8 mouse cellular contexts compared by ENCODE assay signal in the genomic region with DNA sequence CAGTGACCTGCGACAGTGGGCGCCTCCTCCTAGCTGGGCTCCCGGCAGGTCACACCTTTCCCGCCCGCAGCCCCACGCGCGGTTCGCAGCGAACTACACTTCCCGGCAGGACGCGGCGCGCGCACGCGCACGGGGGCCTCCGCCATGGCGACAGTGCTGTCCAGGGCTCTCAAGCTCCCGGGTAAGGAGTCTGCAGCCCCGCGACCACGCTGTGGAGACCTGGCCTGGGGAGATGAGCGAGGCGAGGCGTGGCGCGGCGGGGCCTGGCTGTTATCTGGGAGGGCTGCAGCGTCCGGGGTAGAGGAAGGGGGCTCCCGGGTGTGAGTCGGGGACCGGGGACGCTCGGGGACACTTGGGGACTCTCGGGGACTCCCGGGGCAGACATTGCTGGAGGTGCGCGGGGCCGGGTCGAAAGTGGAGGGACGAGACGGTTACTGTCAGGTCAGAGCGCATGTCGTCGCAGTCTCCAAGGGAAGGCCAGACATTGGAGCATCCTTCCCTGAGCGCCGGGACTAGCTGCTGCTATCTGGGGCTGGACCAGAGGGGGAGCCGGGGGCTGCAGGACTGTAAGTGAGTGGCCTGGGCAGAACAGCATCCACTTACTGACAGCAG. TPM values are rescaled to one million over a fixed set of nuclear protein-coding genes. Genes with fewer than 3 reads are reported as not detected.
A peak's percentile ranks its signal among the peaks of the same experiment; 100 is the strongest.
DNase-seq lines count a peak whose midpoint lies in the region; ATAC-seq lines count a peak whose summit lies in the region.

Fam234b (plus strand) TSS at position 57 of the 612 bp plus-strand sequence.
Hebp1 (minus strand) TSS at position 102 of the 612 bp plus-strand sequence.

- H3K27ac ChIP-seq in forebrain, embryonic 10.5 days, result peak within 1 kb of the TSS; percentile 93
- 0 out of 4 replicates have a peak within 1 kb of the TSS, but pooled peaks of 1 of the 2 experiments have one; percentile 29 for H3K27ac ChIP-seq in heart, embryonic 14.5 days (replicated peaks in 1 of 2; ENCODE audit: control insufficient read depth in 1 of 2, insufficient read depth in 1 of 2, low read depth in 2 of 2, low read length in 2 of 2)
- H3K27ac ChIP-seq in liver, embryonic 13.5 days, result peak within 1 kb of the TSS; percentile 100
- peak within 1 kb of the TSS; percentile 69 for H3K27ac ChIP-seq in neural tube, embryonic 11.5 days (ENCODE audit: low read depth, low read length)
- H3K27ac ChIP-seq in stomach, embryonic 16.5 days (ENCODE audit: low read length), result peak within 1 kb of the TSS; percentile 65

- no peaks in the 10 kb centered on the region for H3K36me3 ChIP-seq in forebrain, embryonic 10.5 days (replicated peaks)
- no peaks in the 10 kb centered on the region for H3K36me3 ChIP-seq in heart, embryonic 14.5 days (ENCODE audit: control insufficient read depth, insufficient read depth, low read length)
- H3K36me3 ChIP-seq in liver, embryonic 13.5 days, result peaks cover 28% of the 10 kb centered on the region
- H3K36me3 ChIP-seq in neural tube, embryonic 11.5 days (ENCODE audit: control insufficient read depth, insufficient read depth, low read length), result no peaks in the 10 kb centered on the region
- no peaks in the 10 kb centered on the region for H3K36me3 ChIP-seq in stomach, embryonic 16.5 days (ENCODE audit: control insufficient read depth, insufficient read depth, low read length)

- H3K4me1 ChIP-seq in forebrain, embryonic 10.5 days, result peaks cover 32% of the 10 kb centered on the region
- H3K4me1 ChIP-seq in heart, embryonic 14.5 days (ENCODE audit: control insufficient read depth in 2 of 2, insufficient read depth in 2 of 2, low read length in 2 of 2), result peaks cover 4 to 10% of the 10 kb centered on the region in 2 experiments
- H3K4me1 ChIP-seq in liver, embryonic 13.5 days (replicated peaks), result peaks cover 73% of the 10 kb centered on the region
- H3K4me1 ChIP-seq in neural tube, embryonic 11.5 days (ENCODE audit: control insufficient read depth, insufficient read depth, low read length), result peaks cover 6% of the 10 kb centered on the region; the same call in 1 of the 2 replicates
- peaks cover 10% of the 10 kb centered on the region; the same call in 1 of the 2 replicates for H3K4me1 ChIP-seq in stomach, embryonic 16.5 days (ENCODE audit: control insufficient read depth, insufficient read depth, low read length)

- DNase-seq in CD8-positive naive resting alpha-beta T cell, adult 2 months (ENCODE audit: low read depth in 2 of 2, low spot score in 2 of 2), result peak; percentile 73
- peak; percentile 39 for DNase-seq in c-Kit-positive CD71-negative TER-119-negative erythroid progenitor cells, embryonic 14.5 days (ENCODE audit: low read depth)
- DNase-seq in forebrain, embryonic 10.5 days (ENCODE audit: extremely low spot score, low spot score), result peak; percentile 77
- DNase-seq in kidney, postnatal 14 days, result peak; percentile 89
- DNase-seq in liver, embryonic 13.5 days, result peak; percentile 83
- DNase-seq in neural tube, embryonic 11.5 days (ENCODE audit: low spot score), result peak; percentile 85

- H3K27me3 ChIP-seq in forebrain, embryonic 10.5 days (ENCODE audit: poor library complexity, severe bottlenecking), result peaks cover 12% of the 10 kb centered on the region
- no peaks in the 10 kb centered on the region for H3K27me3 ChIP-seq in heart, embryonic 14.5 days (ENCODE audit: control insufficient read depth, insufficient read depth, low read length)
- no peaks in the 10 kb centered on the region for H3K27me3 ChIP-seq in liver, embryonic 13.5 days
- no peaks in the 10 kb centered on the region for H3K27me3 ChIP-seq in neural tube, embryonic 11.5 days (ENCODE audit: control insufficient read depth, insufficient read depth, low read length)
- no peaks in the 10 kb centered on the region for H3K27me3 ChIP-seq in stomach, embryonic 16.5 days (ENCODE audit: control insufficient read depth, insufficient read depth, low read length)

- 1% methylated on average over 52 of the region's 52 CpGs for WGBS in forebrain, embryonic 10.5 days
- under 1% methylated on average over 50 of the region's 52 CpGs for WGBS in heart, embryonic 14.5 days
- under 1% methylated on average over 52 of the region's 52 CpGs for WGBS in liver, embryonic 13.5 days (ENCODE audit: insufficient replicate concordance)
- under 1% methylated on average over 47 of the region's 52 CpGs for WGBS in neural tube, embryonic 11.5 days
- WGBS in stomach, embryonic 16.5 days, result under 1% methylated on average over 52 of the region's 52 CpGs

- no peaks in the 10 kb centered on the region for H3K9me3 ChIP-seq in forebrain, embryonic 10.5 days
- no peaks in the 10 kb centered on the region for H3K9me3 ChIP-seq in heart, embryonic 14.5 days (ENCODE audit: control insufficient read depth, low read length)
- H3K9me3 ChIP-seq in liver, embryonic 13.5 days (replicated peaks), result no peaks in the 10 kb centered on the region
- H3K9me3 ChIP-seq in neural tube, embryonic 11.5 days (ENCODE audit: control insufficient read depth, low read length), result no peaks in the 10 kb centered on the region
- no peaks in the 10 kb centered on the region for H3K9me3 ChIP-seq in stomach, embryonic 16.5 days (replicated peaks; ENCODE audit: control insufficient read depth, low read length)

- peak; percentile 83 for ATAC-seq in heart, embryonic 14.5 days (ENCODE audit: insufficient number of reproducible peaks, insufficient read depth, low FRiP score, low read depth)
- ATAC-seq in liver, embryonic 13.5 days (ENCODE audit: low read depth), result peak; percentile 78
- ATAC-seq in neural tube, embryonic 11.5 days (ENCODE audit: insufficient read depth, low FRiP score, low TSS enrichment), result peak; percentile 91
- ATAC-seq in stomach, embryonic 16.5 days (ENCODE audit: insufficient read depth, low FRiP score), result peak; percentile 73

- H3K4me2 ChIP-seq in heart, embryonic 14.5 days (ENCODE audit: low read length), result peak within 1 kb of the TSS; percentile 72
- peak within 1 kb of the TSS; percentile 77 for H3K4me2 ChIP-seq in liver, embryonic 13.5 days
- peak within 1 kb of the TSS; percentile 81 for H3K4me2 ChIP-seq in neural tube, embryonic 11.5 days (ENCODE audit: low read depth)
- H3K4me2 ChIP-seq in stomach, embryonic 16.5 days (ENCODE audit: low read depth, low read length), result peak within 1 kb of the TSS; percentile 65

- peak within 1 kb of the TSS; percentile 91 for H3K4me3 ChIP-seq in forebrain, embryonic 10.5 days
- H3K4me3 ChIP-seq in heart, embryonic 14.5 days (ENCODE audit: control insufficient read depth in 1 of 2, insufficient read depth in 1 of 2, low read depth in 1 of 2, low read length in 2 of 2), result peak within 1 kb of the TSS; percentile 69 to 85
- peak within 1 kb of the TSS; percentile 89 for H3K4me3 ChIP-seq in liver, embryonic 13.5 days (replicated peaks)
- peak within 1 kb of the TSS; percentile 80 for H3K4me3 ChIP-seq in neural tube, embryonic 11.5 days (ENCODE audit: low read depth, low read length)
- peak within 1 kb of the TSS; percentile 76 for H3K4me3 ChIP-seq in stomach, embryonic 16.5 days (replicated peaks; ENCODE audit: low read length)

- peak within 1 kb of the TSS; percentile 83 for H3K9ac ChIP-seq in heart, embryonic 14.5 days (ENCODE audit: low read length)
- H3K9ac ChIP-seq in liver, embryonic 13.5 days, result peak within 1 kb of the TSS; percentile 96
- H3K9ac ChIP-seq in neural tube, embryonic 11.5 days (ENCODE audit: low read length), result peak within 1 kb of the TSS; percentile 87
- peak within 1 kb of the TSS; percentile 86 for H3K9ac ChIP-seq in stomach, embryonic 16.5 days (ENCODE audit: low read length)

RNA-seq across cellular contexts. Expression of gene Fam234b, which starts in this region (rescaled TPM):
- 23.3 and 25.4 TPM in 2 replicates for polyA plus RNA-seq in forebrain, embryonic 10.5 days (2016; fragmentation: Nextera tagmentation; extraction: Ambion mirVana)
- polyA plus RNA-seq in heart, embryonic 14.5 days (2014; fragmentation: Nextera tagmentation; extraction: Ambion mirVana), result 7.9 and 8.9 TPM in 2 replicates
- 30.1 and 43.5 TPM in 2 replicates for polyA plus RNA-seq in liver, embryonic 13.5 days (2015; fragmentation: Nextera tagmentation; extraction: Ambion mirVana)
- 41.3 and 44.4 TPM in 2 replicates for polyA plus RNA-seq in neural tube, embryonic 11.5 days (2014; fragmentation: Nextera tagmentation; extraction: Ambion mirVana)
- polyA plus RNA-seq in stomach, embryonic 16.5 days (2015; fragmentation: Nextera tagmentation; extraction: Ambion mirVana), result 29.1 and 33.3 TPM in 2 replicates

RNA-seq across cellular contexts. Expression of gene Hebp1, which starts in this region (rescaled TPM):
- polyA plus RNA-seq in forebrain, embryonic 10.5 days (2016; fragmentation: Nextera tagmentation; extraction: Ambion mirVana), result 3.5 and 7.6 TPM in 2 replicates
- 2.5 and 9.2 TPM in 2 replicates for polyA plus RNA-seq in heart, embryonic 14.5 days (2014; fragmentation: Nextera tagmentation; extraction: Ambion mirVana)
- 129 and 141 TPM in 2 replicates for polyA plus RNA-seq in liver, embryonic 13.5 days (2015; fragmentation: Nextera tagmentation; extraction: Ambion mirVana)
- 2.8 and 3.0 TPM in 2 replicates for polyA plus RNA-seq in neural tube, embryonic 11.5 days (2014; fragmentation: Nextera tagmentation; extraction: Ambion mirVana)
- polyA plus RNA-seq in stomach, embryonic 16.5 days (2015; fragmentation: Nextera tagmentation; extraction: Ambion mirVana), result 37.4 and 37.7 TPM in 2 replicates

Comparison
In these comparisons a context has a peak if more than half of its experiments do, and no peak if none do; other contexts are left out.
1. DNase-seq: peak in every context shown above with its lines; median percentile 89 in kidney, postnatal 14 days; 85 in neural tube, embryonic 11.5 days; 83 in liver, embryonic 13.5 days; 77 in forebrain, embryonic 10.5 days; 73 in CD8-positive naive resting alpha-beta T cell, adult 2 months; 39 in c-Kit-positive CD71-negative TER-119-negative erythroid progenitor cells, embryonic 14.5 days.